Mouse (Mus musculus): ENCODE measurements around the gene Hbb-bs.
A peak's percentile ranks its signal among the peaks of the same experiment; 100 is the strongest.
"Not testable (repeated sequence)": the region's sequence is repeated elsewhere in the genome, so short reads cannot be mapped to it uniquely, and the experiment has no call there.

Gene Hbb-bs

GRCm38 (mm10) chr7:103810746-103811145 is 17.1 kb downstream of the Hbb-bs start:
- DNase-seq, result no peak

GRCm38 (mm10) chr7:103810296-103810695 is 17.6 kb downstream of the Hbb-bs start:
- no peak for DNase-seq

GRCm38 (mm10) chr7:103809801-103810155 is 18.1 kb downstream of the Hbb-bs start:
- DNase-seq, result no peak

GRCm38 (mm10) chr7:103808971-103809800 is 18.7 kb downstream of the Hbb-bs start:
- DNase-seq, result no peak

GRCm38 (mm10) chr7:103808120-103808519 is 19.8 kb downstream of the Hbb-bs start:
- DNase-seq, result not testable (repeated sequence)

- DNase-seq, result peak; percentile 5
Measured at GRCm38 (mm10) chr7:103806856-103807255, 21.0 kb downstream of the Hbb-bs start.

- no peak for DNase-seq
Measured at GRCm38 (mm10) chr7:103792669-103793388, 35.1 kb downstream of the Hbb-bs start.

GRCm38 (mm10) chr7:103791721-103792120 is 36.2 kb downstream of the Hbb-bs start, which contains the start of gene Olfr67:
TSS of gene Olfr67 (minus strand) at chr7:103791821.
- no peak for DNase-seq

- no peak for DNase-seq
Measured at GRCm38 (mm10) chr7:103779598-103779997, 48.3 kb downstream of the Hbb-bs start, which contains the start of gene Olfr68. TSS of gene Olfr68 (minus strand) at chr7:103779698.

GRCm38 (mm10) chr7:103777652-103778051 is 50.2 kb downstream of the Hbb-bs start:
- DNase-seq, result not testable (repeated sequence)
